Mouse (Mus musculus) neural tube, embryonic 12.5 days (tissue): ENCODE measurements around the gene Ube2q1. TPM values are rescaled to one million over a fixed set of nuclear protein-coding genes. Genes with fewer than 3 reads are reported as not detected.

Experiments used
- ATAC-seq: fragments of 200-750 bp; cut with Nextera tagmentation; 2 replicates; pipeline ENCODE4 v1.8.0; 2017; ENCODE audit warnings: low read depth, mild to moderate bottlenecking, moderate TSS enrichment, moderate library complexity; ENCODE audit not compliant: low FRiP score
- H3K27ac ChIP-seq: fragments of 300-500 bp; sonication (generic); 2 replicates; pipeline ENCODE4 v1.5.1; 2016
- H3K27me3 ChIP-seq: fragments of 300-500 bp; sonication (generic); replicated peaks from 2 replicates; pipeline ENCODE4 v1.6.1; 2016; ENCODE audit warnings: mild to moderate bottlenecking
- H3K36me3 ChIP-seq: fragments of 300-500 bp; sonication (generic); 2 replicates; pipeline ENCODE4 v1.6.1; 2016; ENCODE audit warnings: mild to moderate bottlenecking
- H3K4me1 ChIP-seq: fragments of 300-500 bp; sonication (generic); 2 replicates; pipeline ENCODE4 v1.6.1; 2016
- H3K4me2 ChIP-seq: fragments of 300-500 bp; sonication (generic); replicated peaks from 2 replicates; pipeline ENCODE4 v1.6.1; 2016; ENCODE audit warnings: mild to moderate bottlenecking
- H3K4me3 ChIP-seq: fragments of 300-500 bp; sonication (generic); 2 replicates; pipeline ENCODE4 v1.5.1; 2016
- H3K9ac ChIP-seq: fragments of 300-500 bp; sonication (generic); 2 replicates; pipeline ENCODE4 v1.6.1; 2016; ENCODE audit warnings: mild to moderate bottlenecking
- H3K9me3 ChIP-seq: fragments of 300-500 bp; sonication (generic); 2 replicates; pipeline ENCODE4 v1.6.1; 2016; ENCODE audit warnings: mild to moderate bottlenecking
- WGBS: fragments of 180-500 bp; shearing (Covaris S2); methylation state at CpG from one replicate; pipeline ENCODE4 v1.1.7; 2016; 5-methylcytosine and 5-hydroxymethylcytosine counted together
- polyA plus RNA-seq: library from polyadenylated mRNA; unstranded; fragments of >200 nt; fragmentation: Nextera tagmentation; extraction: Ambion mirVana; gene quantifications from 2 replicates; pipeline ENCODE4 v1.2.1, GENCODE M21; 2016

Gene Ube2q1
- 18.6 and 21.2 TPM in 2 replicates for polyA plus RNA-seq

- WGBS: under 1% methylated on average over 85 of the region's 90 CpGs
- Histone ChIP-seq H3K4me1 (peaks cover 30% of the 10 kb centered on the region), H3K9me3 (no peaks in the 10 kb centered on the region), H3K9ac (peak within 1 kb of the TSS; percentile 99), H3K27me3 (no peaks in the 10 kb centered on the region), H3K27ac (peak within 1 kb of the TSS; percentile 92), H3K36me3 (peaks cover 24% of the 10 kb centered on the region), H3K4me3 (peak within 1 kb of the TSS; percentile 99), H3K4me2 (peak within 1 kb of the TSS; percentile 91)
- peak; percentile 96 for ATAC-seq
These were observed at the start of gene Ube2q1 for GRCm38 (mm10) chr3:89772968-89773709. Gene Ube2q1 (plus strand): TSS chr3:89773616.

GRCm38 (mm10) chr3:89727028-89727427 lies 46.4 kb upstream of the Ube2q1 start:
- no peak overlapping the region for H3K9ac ChIP-seq
- no peaks in the 10 kb centered on the region for H3K9me3 ChIP-seq
- no peaks in the 10 kb centered on the region for H3K36me3 ChIP-seq
- no peaks in the 10 kb centered on the region for H3K27me3 ChIP-seq
- no peak overlapping the region for H3K27ac ChIP-seq
- no peak for ATAC-seq
- peaks cover 21% of the 10 kb centered on the region for H3K4me1 ChIP-seq
- no peak overlapping the region for H3K4me2 ChIP-seq
- H3K4me3 ChIP-seq: no peak overlapping the region
- WGBS: 28% methylated on average over 4 of the region's 4 CpGs

- WGBS: 84% methylated on average over 2 of the region's 2 CpGs
- H3K27ac ChIP-seq: no peak overlapping the region
- no peak overlapping the region for H3K4me3 ChIP-seq
- H3K4me1 ChIP-seq: peaks cover 17% of the 10 kb centered on the region
- H3K27me3 ChIP-seq: no peaks in the 10 kb centered on the region
- no peaks in the 10 kb centered on the region for H3K9me3 ChIP-seq
- no peak for ATAC-seq
- no peak overlapping the region for H3K4me2 ChIP-seq
- H3K9ac ChIP-seq: no peak overlapping the region
- H3K36me3 ChIP-seq: no peaks in the 10 kb centered on the region
These were observed 44.6 kb upstream of the Ube2q1 start for GRCm38 (mm10) chr3:89728848-89729247.

- WGBS: 3% methylated on average over 32 of the region's 32 CpGs
- peak overlapping the region; percentile 44 for H3K4me3 ChIP-seq
- ATAC-seq: peak; percentile 90
- H3K36me3 ChIP-seq: no peaks in the 10 kb centered on the region; the same call in 1 of the 2 replicates
- H3K9ac ChIP-seq: peak overlapping the region; percentile 42; the same call in 1 of the 2 replicates
- H3K27me3 ChIP-seq: no peaks in the 10 kb centered on the region
- H3K4me1 ChIP-seq: peaks cover 17% of the 10 kb centered on the region
- no peaks in the 10 kb centered on the region for H3K9me3 ChIP-seq
- H3K27ac ChIP-seq: no peak overlapping the region
- peak overlapping the region; percentile 73 for H3K4me2 ChIP-seq
These were observed 42.8 kb upstream of the Ube2q1 start for GRCm38 (mm10) chr3:89730350-89731331.

- no peak overlapping the region for H3K27ac ChIP-seq
- H3K4me3 ChIP-seq: no peak overlapping the region
- no peak for ATAC-seq
- H3K27me3 ChIP-seq: no peaks in the 10 kb centered on the region
- H3K9ac ChIP-seq: no peak overlapping the region
- WGBS: 83% methylated on average over 4 of the region's 4 CpGs
- peaks cover 17% of the 10 kb centered on the region for H3K4me1 ChIP-seq
- H3K4me2 ChIP-seq: no peak overlapping the region
- no peaks in the 10 kb centered on the region for H3K9me3 ChIP-seq
- H3K36me3 ChIP-seq: no peaks in the 10 kb centered on the region; the same call in 1 of the 2 replicates
These were observed 41.3 kb upstream of the Ube2q1 start for GRCm38 (mm10) chr3:89732091-89732490.

- WGBS: 96% methylated on average over 6 of the region's 6 CpGs
- ATAC-seq: no peak
- Histone ChIP-seq H3K27ac (no peak overlapping the region), H3K4me3 (no peak overlapping the region), H3K4me2 (no peak overlapping the region), H3K36me3 (peaks cover 45% of the 10 kb centered on the region), H3K9me3 (no peaks in the 10 kb centered on the region), H3K9ac (no peak overlapping the region), H3K27me3 (no peaks in the 10 kb centered on the region), H3K4me1 (no peaks in the 10 kb centered on the region)
These were observed 34.9 kb upstream of the Ube2q1 start for GRCm38 (mm10) chr3:89738509-89738908.

GRCm38 (mm10) chr3:89752307-89752706 lies 21.1 kb upstream of the Ube2q1 start:
- no peaks in the 10 kb centered on the region for H3K9me3 ChIP-seq
- H3K4me2 ChIP-seq: no peak overlapping the region
- H3K4me3 ChIP-seq: no peak overlapping the region
- no peaks in the 10 kb centered on the region for H3K27me3 ChIP-seq
- peaks cover 3% of the 10 kb centered on the region for H3K4me1 ChIP-seq
- H3K36me3 ChIP-seq: peaks cover 77% of the 10 kb centered on the region
- H3K9ac ChIP-seq: no peak overlapping the region
- H3K27ac ChIP-seq: no peak overlapping the region
- ATAC-seq: no peak
- WGBS: 71% methylated on average over 1 of the region's 1 CpGs

- peaks cover 22% of the 10 kb centered on the region for H3K4me1 ChIP-seq
- H3K9me3 ChIP-seq: no peaks in the 10 kb centered on the region
- no peak for ATAC-seq
- H3K4me3 ChIP-seq: no peak overlapping the region
- no peak overlapping the region for H3K9ac ChIP-seq
- H3K36me3 ChIP-seq: peaks cover 49% of the 10 kb centered on the region
- H3K4me2 ChIP-seq: no peak overlapping the region
- no peaks in the 10 kb centered on the region for H3K27me3 ChIP-seq
- H3K27ac ChIP-seq: no peak overlapping the region
- 75% methylated on average over 6 of the region's 6 CpGs for WGBS
These were observed 18.1 kb upstream of the Ube2q1 start for GRCm38 (mm10) chr3:89755283-89755682.

- no peak overlapping the region for H3K9ac ChIP-seq
- ATAC-seq: no peak
- no peak overlapping the region for H3K4me3 ChIP-seq
- no peaks in the 10 kb centered on the region for H3K9me3 ChIP-seq
- 81% methylated on average over 2 of the region's 2 CpGs for WGBS
- H3K36me3 ChIP-seq: peaks cover 40% of the 10 kb centered on the region
- H3K4me1 ChIP-seq: peaks cover 27% of the 10 kb centered on the region
- peak overlapping the region; percentile 55; the same call in 1 of the 2 replicates for H3K4me2 ChIP-seq
- H3K27ac ChIP-seq: no peak overlapping the region
- no peaks in the 10 kb centered on the region for H3K27me3 ChIP-seq
These were observed 15.6 kb upstream of the Ube2q1 start for GRCm38 (mm10) chr3:89757851-89758250.

- WGBS: 68% methylated on average over 3 of the region's 3 CpGs
- H3K4me1 ChIP-seq: peaks cover 32% of the 10 kb centered on the region
- no peaks in the 10 kb centered on the region for H3K27me3 ChIP-seq
- H3K9me3 ChIP-seq: no peaks in the 10 kb centered on the region
- H3K4me2 ChIP-seq: peak overlapping the region; percentile 55
- peak overlapping the region; percentile 35; the same call in 1 of the 2 replicates for H3K9ac ChIP-seq
- 0 out of 2 replicates have a peak, but pooled peaks have one; percentile 19 for ATAC-seq
- H3K36me3 ChIP-seq: peaks cover 38% of the 10 kb centered on the region
- H3K27ac ChIP-seq: no peak overlapping the region
- H3K4me3 ChIP-seq: peak overlapping the region; percentile 19
These were observed 13.6 kb upstream of the Ube2q1 start for GRCm38 (mm10) chr3:89759786-89760185.

- peak; percentile 67 for ATAC-seq
- Histone ChIP-seq H3K9me3 (no peaks in the 10 kb centered on the region), H3K9ac (peak within 1 kb of the TSS; percentile 71), H3K4me2 (peak within 1 kb of the TSS; percentile 63), H3K4me3 (peak within 1 kb of the TSS; percentile 47), H3K4me1 (peaks cover 21% of the 10 kb centered on the region), H3K36me3 (peaks cover 15% of the 10 kb centered on the region), H3K27ac (peak within 1 kb of the TSS; percentile 74; the same call in 1 of the 2 replicates), H3K27me3 (no peaks in the 10 kb centered on the region)
- WGBS: under 1% methylated on average over 36 of the region's 36 CpGs
These were observed 9.2 kb upstream of the Ube2q1 start, which contains the start of gene Chrnb2 for GRCm38 (mm10) chr3:89764119-89764724. Gene Chrnb2 (minus strand): TSS chr3:89764632.
